ENCODE assay signal across 9 mouse cellular contexts in genomic region chr17:46725273-46725672, GRCm38 (mm10). TPM values are rescaled to one million over a fixed set of nuclear protein-coding genes. Genes with fewer than 3 reads are reported as not detected.
A peak's percentile ranks its signal among the peaks of the same experiment; 100 is the strongest.
DNase-seq lines count a peak whose midpoint lies in the region; ATAC-seq and TF ChIP-seq lines count a peak whose summit lies in the region.
"Had no signal": no experiment of that assay in that cellular context is flagged by ENCODE, and none has a peak within 500 bp of the region (broad histone marks: within the 10 kb centered on the region; RNA-seq: fewer than 3 reads in every experiment).

No protein-coding gene starts in this region.

- H3K9ac ChIP-seq in intestine, postnatal 0 days (ENCODE audit: low read depth, low read length) = no peak overlapping the region
- no peak overlapping the region for H3K9ac ChIP-seq in intestine, embryonic 15.5 days
- no peak overlapping the region for H3K9ac ChIP-seq in CH12.LX (ENCODE audit: insufficient read depth, low read depth)

- H3K4me2 ChIP-seq in intestine, postnatal 0 days (replicated peaks; ENCODE audit: low read depth) = no peak overlapping the region
- H3K4me2 ChIP-seq in intestine, embryonic 15.5 days (replicated peaks) = no peak overlapping the region
- H3K4me2 ChIP-seq in CH12.LX (ENCODE audit: insufficient read depth, low read depth, poor library complexity, severe bottlenecking) = no peak overlapping the region

- no peak for TF ChIP-seq EP300 in CH12.LX (IDR thresholded peaks at IDR 0.05; ENCODE audit: low read length)

- WGBS in intestine, postnatal 0 days = 62% methylated on average over 9 of the region's 9 CpGs
- 52% methylated on average over 9 of the region's 9 CpGs for WGBS in intestine, embryonic 15.5 days
- WGBS in thymus, adult 2 months = 85% methylated on average over 9 of the region's 9 CpGs

- H3K79me2 ChIP-seq in CH12.LX (replicated peaks; ENCODE audit: control insufficient read depth, extremely low read depth, insufficient read depth, poor library complexity, severe bottlenecking) = no peaks in the 10 kb centered on the region

- TF ChIP-seq CTCF in intestine, postnatal 0 days (IDR thresholded peaks at IDR 0.05; ENCODE audit: low read depth) = peak; percentile 72
- TF ChIP-seq CTCF in CH12.LX (conservative IDR thresholded peaks at IDR 0.05 in 1 of 2, IDR thresholded peaks at IDR 0.05 in 1 of 2; ENCODE audit: low read depth in 2 of 2, low read length in 2 of 2) = peak; percentile 20 to 78; a peak in 2 of 4 replicates
- no peak; the same call in 1 of the 2 replicates for TF ChIP-seq CTCF in thymus, adult 2 months (IDR thresholded peaks at IDR 0.05; ENCODE audit: borderline replicate concordance, control insufficient read depth, extremely low read depth, insufficient read depth, low read length, poor library complexity)

- peak; percentile 74 for TF ChIP-seq RAD21 in CH12.LX (IDR thresholded peaks at IDR 0.05; ENCODE audit: low read depth, low read length)

- DNase-seq in CH12.LX (ENCODE audit: extremely low read depth) = no peak
- DNase-seq in cerebellum, postnatal 36 days = peak; percentile 36 to 43
- peak; percentile 26 for DNase-seq in hindlimb bud, embryonic 11.5 days (ENCODE audit: extremely low spot score, low read depth, low spot score)
- peak; percentile 41 for DNase-seq in thymus, adult 2 months
- no peak for DNase-seq in frontal cortex, postnatal 25 days (ENCODE audit: low spot score in 2 of 2)

- H3K27me3 ChIP-seq in intestine, postnatal 0 days (replicated peaks; ENCODE audit: control insufficient read depth, insufficient read depth, low read length) = no peaks in the 10 kb centered on the region
- peaks cover 6% of the 10 kb centered on the region for H3K27me3 ChIP-seq in intestine, embryonic 15.5 days (replicated peaks)
- no peaks in the 10 kb centered on the region for H3K27me3 ChIP-seq in CH12.LX (replicated peaks)
- no peaks in the 10 kb centered on the region for H3K27me3 ChIP-seq in thymus, adult 2 months (ENCODE audit: control insufficient read depth, insufficient read depth, low read length)

- in situ Hi-C loops in CH12.LX (cut with MboI; ENCODE audit: low pct_ligation_motif_present, low pct_unique_long_range_greater_than_20kb, low sequenced_read_pairs) = no loop called here

- TF ChIP-seq POLR2A in CH12.LX (IDR thresholded peaks at IDR 0.05; ENCODE audit: low read depth, low read length) = no peak
- no peak for TF ChIP-seq POLR2A in thymus, adult 2 months (IDR thresholded peaks at IDR 0.05; ENCODE audit: control insufficient read depth, extremely low read depth, insufficient read depth, low read length, poor library complexity)

- ATAC-seq in intestine, postnatal 0 days = no peak
- no peak for ATAC-seq in intestine, embryonic 15.5 days
- no peak for ATAC-seq in erythroid progenitor cell, adult 5-6 weeks (replicated peaks; ENCODE audit: low FRiP score, poor library complexity, severe bottlenecking)

- peaks cover 48% of the 10 kb centered on the region for H3K36me3 ChIP-seq in intestine, postnatal 0 days (ENCODE audit: control insufficient read depth, insufficient read depth)
- H3K36me3 ChIP-seq in intestine, embryonic 15.5 days = peaks cover 11% of the 10 kb centered on the region
- H3K36me3 ChIP-seq in CH12.LX (replicated peaks in 1 of 2; ENCODE audit: control insufficient read depth in 1 of 2, insufficient read depth in 1 of 2, low read length in 1 of 2) = peaks cover 46 to 75% of the 10 kb centered on the region in 2 experiments
- H3K36me3 ChIP-seq in thymus, adult 2 months (ENCODE audit: control insufficient read depth, insufficient read depth, low read length) = peaks cover 5% of the 10 kb centered on the region; the same call in 1 of the 2 replicates

- no peak overlapping the region for H3K4me3 ChIP-seq in intestine, postnatal 0 days (ENCODE audit: low read depth, low read length)
- no peak overlapping the region for H3K4me3 ChIP-seq in intestine, embryonic 15.5 days (replicated peaks)
- no peak overlapping the region for H3K4me3 ChIP-seq in CH12.LX (replicated peaks in 1 of 3; ENCODE audit: low read depth in 2 of 3, low read length in 2 of 3, poor library complexity in 1 of 3)
- H3K4me3 ChIP-seq in thymus, adult 2 months (ENCODE audit: control insufficient read depth, insufficient read depth, low read length) = no peak overlapping the region
- H3K4me3 ChIP-seq: megakaryocyte, embryonic 14.5 days had no signal

- no peaks in the 10 kb centered on the region for H3K9me3 ChIP-seq in intestine, postnatal 0 days (ENCODE audit: control insufficient read depth)
- no peaks in the 10 kb centered on the region for H3K9me3 ChIP-seq in intestine, embryonic 15.5 days
- H3K9me3 ChIP-seq in CH12.LX (replicated peaks; ENCODE audit: low read length) = no peaks in the 10 kb centered on the region
- H3K9me3 ChIP-seq: megakaryocyte, embryonic 14.5 days had no signal

- dilution Hi-C loops in CH12.LX (cut with MboI; ENCODE audit: extremely low pct_ligation_motif_present, extremely low pct_unique_long_range_greater_than_20kb, low sequenced_read_pairs) = no loop called here

- H3K27ac ChIP-seq in intestine, postnatal 0 days (ENCODE audit: low read depth, low read length) = no peak overlapping the region
- H3K27ac ChIP-seq in intestine, embryonic 15.5 days = no peak overlapping the region
- no peak overlapping the region for H3K27ac ChIP-seq in CH12.LX (ENCODE audit: insufficient read depth, low read depth)
- H3K27ac ChIP-seq in thymus, adult 2 months (ENCODE audit: control insufficient read depth, insufficient read depth, low read length) = no peak overlapping the region

- no peaks in the 10 kb centered on the region for H3K4me1 ChIP-seq in intestine, postnatal 0 days (replicated peaks; ENCODE audit: control insufficient read depth, insufficient read depth, low read length)
- H3K4me1 ChIP-seq in intestine, embryonic 15.5 days (replicated peaks) = 0 out of 2 replicates have a peak, but pooled peaks cover 9% of the 10 kb centered on the region
- peaks cover 6 to 11% of the 10 kb centered on the region in 2 experiments for H3K4me1 ChIP-seq in CH12.LX (ENCODE audit: control insufficient read depth in 1 of 2, insufficient read depth in 2 of 2)
- H3K4me1 ChIP-seq in thymus, adult 2 months (replicated peaks; ENCODE audit: control insufficient read depth, insufficient read depth, low read length) = peaks cover 9% of the 10 kb centered on the region; the same call in 1 of the 2 replicates

TF ChIP-seq in CH12.LX, 34 proteins besides CTCF, POLR2A, EP300 and RAD21 (continues in another document):
- TF ChIP-seq SMC3 (IDR thresholded peaks at IDR 0.05; ENCODE audit: low read depth, low read length) = peak; percentile 68
- no peak for TF ChIP-seq MAX (IDR thresholded peaks at IDR 0.05; ENCODE audit: low read length)

RNA-seq across cellular contexts. Expression of gene Gnmt, which starts 3.7 kb away (rescaled TPM):
- polyA plus RNA-seq in intestine, postnatal 0 days (2015; fragmentation: Nextera tagmentation; extraction: Ambion mirVana) = 0.39 and 0.48 TPM in 2 replicates
- 3.2 and 9.0 TPM in 2 replicates for polyA plus RNA-seq in intestine, embryonic 15.5 days (2015; fragmentation: Nextera tagmentation; extraction: Ambion mirVana)
- total RNA-seq in CH12.LX (2012; rRNA removed) (0.13 and 0.25 TPM in 2 replicates), CH12.LX (2014; rRNA removed) (0.38 TPM in 1 of 2 replicates, not detected in the other)
- 0.71 and 1.2 TPM in 2 replicates for polyA plus RNA-seq in CH12.LX (2012; ENCODE audit: insufficient read length, low read depth)
- 4.4 and 10.6 TPM in 2 replicates for polyA plus RNA-seq in thymus, adult 2 months (2012; rRNA removed)
- not detected in 2 replicates for total RNA-seq in erythroid progenitor cell, adult 5-6 weeks (2015; ENCODE audit: low replicate concordance)
- total RNA-seq in erythroid progenitor cell, adult 5-6 weeks (2017; ENCODE audit: low replicate concordance) = not detected in 2 replicates

RNA-seq across cellular contexts. Expression of gene Pex6, which starts 14.0 kb away (rescaled TPM):
- polyA plus RNA-seq in intestine, postnatal 0 days (2015; fragmentation: Nextera tagmentation; extraction: Ambion mirVana) = 10.4 and 11.5 TPM in 2 replicates
- polyA plus RNA-seq in intestine, embryonic 15.5 days (2015; fragmentation: Nextera tagmentation; extraction: Ambion mirVana) = 22.6 and 24.8 TPM in 2 replicates
- 27.8 and 31.8 TPM in 2 replicates for total RNA-seq in CH12.LX (2012; rRNA removed)
- total RNA-seq in CH12.LX (2014; rRNA removed) = 13.7 and 14.1 TPM in 2 replicates
- 23.2 and 26.5 TPM in 2 replicates for polyA plus RNA-seq in CH12.LX (2012; ENCODE audit: insufficient read length, low read depth)
- polyA plus RNA-seq in thymus, adult 2 months (2012; rRNA removed) = 105 and 113 TPM in 2 replicates
- total RNA-seq in erythroid progenitor cell, adult 5-6 weeks (2015; ENCODE audit: low replicate concordance) = 1.1 TPM in 1 of 2 replicates, not detected in the other
- total RNA-seq in erythroid progenitor cell, adult 5-6 weeks (2017; ENCODE audit: low replicate concordance) = 1.8 and 4.2 TPM in 2 replicates

RNA-seq across cellular contexts. Expression of gene Ppp2r5d, which starts 20.4 kb away (rescaled TPM):
- polyA plus RNA-seq in intestine, postnatal 0 days (2015; fragmentation: Nextera tagmentation; extraction: Ambion mirVana) = 25.9 and 26.5 TPM in 2 replicates
- polyA plus RNA-seq in intestine, embryonic 15.5 days (2015; fragmentation: Nextera tagmentation; extraction: Ambion mirVana) = 71.8 and 79.9 TPM in 2 replicates
- total RNA-seq in CH12.LX (2012; rRNA removed) (57.7 and 63.8 TPM in 2 replicates), CH12.LX (2014; rRNA removed) (56.2 and 59.0 TPM in 2 replicates)
- polyA plus RNA-seq in CH12.LX (2012; ENCODE audit: insufficient read length, low read depth) = 70.6 and 75.4 TPM in 2 replicates
- polyA plus RNA-seq in thymus, adult 2 months (2012; rRNA removed) = 113 and 117 TPM in 2 replicates
- total RNA-seq in erythroid progenitor cell, adult 5-6 weeks (2015; ENCODE audit: low replicate concordance) = 15.1 and 18.4 TPM in 2 replicates
- 17.1 and 22.8 TPM in 2 replicates for total RNA-seq in erythroid progenitor cell, adult 5-6 weeks (2017; ENCODE audit: low replicate concordance)

RNA-seq across cellular contexts. Expression of gene Cnpy3, which starts 26.7 kb away (rescaled TPM):
- polyA plus RNA-seq in intestine, postnatal 0 days (2015; fragmentation: Nextera tagmentation; extraction: Ambion mirVana) = 32.2 and 35.6 TPM in 2 replicates
- 73.9 and 74.9 TPM in 2 replicates for polyA plus RNA-seq in intestine, embryonic 15.5 days (2015; fragmentation: Nextera tagmentation; extraction: Ambion mirVana)
- total RNA-seq in CH12.LX (2012; rRNA removed) (82.5 and 102 TPM in 2 replicates), CH12.LX (2014; rRNA removed) (78.6 and 80.4 TPM in 2 replicates)
- polyA plus RNA-seq in CH12.LX (2012; ENCODE audit: insufficient read length, low read depth) = 94.8 and 111 TPM in 2 replicates
- polyA plus RNA-seq in thymus, adult 2 months (2012; rRNA removed) = 61.5 and 67.1 TPM in 2 replicates
- 3.4 and 3.6 TPM in 2 replicates for total RNA-seq in erythroid progenitor cell, adult 5-6 weeks (2015; ENCODE audit: low replicate concordance)
- total RNA-seq in erythroid progenitor cell, adult 5-6 weeks (2017; ENCODE audit: low replicate concordance) = 7.2 and 7.7 TPM in 2 replicates

RNA-seq across cellular contexts. Expression of gene Ptcra, which starts 38.2 kb away (rescaled TPM):
- polyA plus RNA-seq in intestine, postnatal 0 days (2015; fragmentation: Nextera tagmentation; extraction: Ambion mirVana) = 0.24 and 0.33 TPM in 2 replicates
- polyA plus RNA-seq in intestine, embryonic 15.5 days (2015; fragmentation: Nextera tagmentation; extraction: Ambion mirVana) = 0.40 and 0.56 TPM in 2 replicates
- total RNA-seq in CH12.LX (2012; rRNA removed) (0.34 and 0.59 TPM in 2 replicates), CH12.LX (2014; rRNA removed) (0.17 TPM in 1 of 2 replicates, not detected in the other)
- polyA plus RNA-seq in CH12.LX (2012; ENCODE audit: insufficient read length, low read depth) = 0.56 and 0.71 TPM in 2 replicates
- 126 and 163 TPM in 2 replicates for polyA plus RNA-seq in thymus, adult 2 months (2012; rRNA removed)
- not detected in 2 replicates for total RNA-seq in erythroid progenitor cell, adult 5-6 weeks (2015; ENCODE audit: low replicate concordance)
- not detected in 2 replicates for total RNA-seq in erythroid progenitor cell, adult 5-6 weeks (2017; ENCODE audit: low replicate concordance)

Comparison
In these comparisons a context has a peak if more than half of its experiments do, and no peak if none do; other contexts are left out.
1. DNase-seq: peak in cerebellum, postnatal 36 days (2 of 2), hindlimb bud, embryonic 11.5 days (single experiment) and thymus, adult 2 months (single experiment); none in CH12.LX (single experiment) and frontal cortex, postnatal 25 days (0 of 2).